Mouse (Mus musculus): Measurements from ENCODE around the gene Ahcyl1.

DNA sequence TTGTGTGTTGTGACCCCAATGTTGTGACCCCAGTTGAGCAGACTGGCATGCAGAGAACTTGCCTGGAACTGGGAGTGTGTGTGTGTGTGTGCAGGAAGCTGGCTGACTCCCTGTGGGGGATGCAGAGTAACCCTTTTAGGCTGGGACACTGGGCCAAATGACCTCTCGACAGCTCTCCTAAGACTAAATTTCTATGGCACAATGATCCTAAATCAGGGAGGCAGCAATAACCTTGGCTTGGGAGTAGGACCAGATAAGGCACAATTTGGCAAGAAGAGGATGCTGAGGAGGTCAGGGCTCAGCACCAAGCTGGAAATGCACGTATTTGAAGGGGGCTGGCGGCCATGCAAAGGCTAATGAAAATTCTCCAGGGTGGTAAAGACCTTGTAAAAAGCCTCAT, 49.7 kb upstream of the Ahcyl1 start:
- no peak for TF ChIP-seq GATA1 (IDR thresholded peaks at IDR 0.05; ENCODE audit: borderline replicate concordance, low read length)
- no peak for TF ChIP-seq CTCF (IDR thresholded peaks at IDR 0.05; ENCODE audit: low read depth, low read length)
- no peak for TF ChIP-seq TAL1 (conservative IDR thresholded peaks at IDR 0.05; ENCODE audit: low read depth, low read length)

Data from G1E (cell line).